Mouse (Mus musculus) lung, postnatal 0 days (tissue): ENCODE measurements around the gene 2200002D01Rik.

Experiments used
- CTCF ChIP-seq: IDR thresholded peaks from 2 replicates; pipeline ENCODE4 v1.5.1; 2016; ENCODE audit warnings: antibody characterized with exemption, mild to moderate bottlenecking
- EP300 ChIP-seq: IDR thresholded peaks from 2 replicates; pipeline ENCODE4 v1.6.1; 2016; ENCODE audit warnings: antibody characterized with exemption, mild to moderate bottlenecking, control low read depth

- TF ChIP-seq CTCF (no peak), EP300 (peak; percentile 50; the same call in 1 of the 2 replicates)
Measured at GRCm38 (mm10) chr7:29230560-29230959, 17.7 kb downstream of the 2200002D01Rik start.
